ENCODE assay signal across 20 mouse cellular contexts in genomic region chr14:36937941-36938340, GRCm38 (mm10). TPM values are rescaled to one million over a fixed set of nuclear protein-coding genes. Genes with fewer than 3 reads are reported as not detected.
DNase-seq lines count a peak whose midpoint lies in the region; ATAC-seq and TF ChIP-seq lines count a peak whose summit lies in the region.
"Had no signal": no experiment of that assay in that cellular context is flagged by ENCODE, and none has a peak within 500 bp of the region (broad histone marks: within the 10 kb centered on the region; RNA-seq: fewer than 3 reads in every experiment).

No protein-coding gene starts in this region.

- no peak overlapping the region for H3K4me3 ChIP-seq in heart, embryonic 14.5 days (ENCODE audit: control insufficient read depth in 1 of 2, insufficient read depth in 1 of 2, low read depth in 1 of 2, low read length in 2 of 2)
- H3K4me3 ChIP-seq in heart, embryonic 11.5 days (ENCODE audit: low read depth, low read length), result no peak overlapping the region
- H3K4me3 ChIP-seq in heart, postnatal 0 days (ENCODE audit: low read depth, low read length), result no peak overlapping the region
- H3K4me3 ChIP-seq in cerebellum, adult 2 months (replicated peaks; ENCODE audit: insufficient read depth, low read depth, low read length), result no peak overlapping the region
- H3K4me3 ChIP-seq: embryonic facial prominence, embryonic 10.5 days; embryonic facial prominence, embryonic 13.5 days; erythroblast, embryonic 14.5 days; forebrain, embryonic 13.5 days; gastrocnemius, adult 2 months; hindbrain, embryonic 10.5 days; hindbrain, embryonic 13.5 days; intestine, embryonic 15.5 days had no signal

- H3K9ac ChIP-seq in heart, embryonic 14.5 days (ENCODE audit: low read length), result no peak overlapping the region
- H3K9ac ChIP-seq in heart, embryonic 11.5 days (ENCODE audit: low read depth, low read length), result no peak overlapping the region
- no peak overlapping the region for H3K9ac ChIP-seq in heart, postnatal 0 days (replicated peaks; ENCODE audit: low read depth, low read length)
- H3K9ac ChIP-seq: embryonic facial prominence, embryonic 13.5 days; forebrain, embryonic 13.5 days; hindbrain, embryonic 13.5 days; intestine, embryonic 15.5 days had no signal

- no peak for ATAC-seq in heart, embryonic 14.5 days (ENCODE audit: insufficient number of reproducible peaks, insufficient read depth, low FRiP score, low read depth)
- no peak for ATAC-seq in heart, embryonic 11.5 days (replicated peaks; ENCODE audit: insufficient number of reproducible peaks, low FRiP score, low TSS enrichment)
- ATAC-seq in heart, postnatal 0 days (ENCODE audit: insufficient read depth, low read depth), result peak; percentile 57; the same call in 1 of the 2 replicates

- no peak for TF ChIP-seq POLR2A in cerebellum, adult 2 months (IDR thresholded peaks at IDR 0.05; ENCODE audit: borderline replicate concordance, insufficient read depth, low read length)

- 63% methylated on average over 2 of the region's 2 CpGs for WGBS in heart, embryonic 14.5 days
- 55% methylated on average over 2 of the region's 2 CpGs for WGBS in heart, embryonic 11.5 days (ENCODE audit: insufficient replicate concordance)
- WGBS in heart, postnatal 0 days, result 63% methylated on average over 2 of the region's 2 CpGs
- 64% methylated on average over 2 of the region's 2 CpGs for WGBS in cerebellum, adult 2 months

- H3K27ac ChIP-seq in heart, embryonic 14.5 days (replicated peaks in 1 of 2; ENCODE audit: control insufficient read depth in 1 of 2, insufficient read depth in 1 of 2, low read depth in 2 of 2, low read length in 2 of 2), result peak overlapping the region; percentile 32 to 41; a peak in 3 of 4 replicates
- no peak overlapping the region for H3K27ac ChIP-seq in heart, embryonic 11.5 days (ENCODE audit: low read depth, low read length)
- peak overlapping the region; percentile 49 for H3K27ac ChIP-seq in heart, postnatal 0 days (ENCODE audit: low read depth)
- H3K27ac ChIP-seq in cerebellum, adult 2 months (ENCODE audit: insufficient read depth, low read length), result no peak overlapping the region
- H3K27ac ChIP-seq: embryonic facial prominence, embryonic 10.5 days; embryonic facial prominence, embryonic 13.5 days; forebrain, embryonic 13.5 days; hindbrain, embryonic 10.5 days; hindbrain, embryonic 13.5 days; intestine, embryonic 15.5 days had no signal

- DNase-seq in heart, postnatal 0 days (ENCODE audit: low spot score), result peak; percentile 40
- no peak for DNase-seq in heart, postnatal 25 days (ENCODE audit: low spot score)
- DNase-seq in ES-CJ7 (ENCODE audit: low read depth, low spot score) (peak; percentile 62), R1 (ENCODE audit: low read depth, low spot score) (peak; percentile 47)
- DNase-seq in cerebellum, adult 2 months, result no peak
- DNase-seq: adrenal gland, adult 2 months; gastrocnemius, postnatal 14 days; heart, adult 11 months; kidney, adult 11 months; kidney, adult 8-10 months had no signal

- no peaks in the 10 kb centered on the region for H3K9me3 ChIP-seq in heart, embryonic 14.5 days (ENCODE audit: control insufficient read depth, low read length)
- H3K9me3 ChIP-seq in heart, embryonic 11.5 days (replicated peaks; ENCODE audit: control insufficient read depth, low read length), result no peaks in the 10 kb centered on the region
- no peaks in the 10 kb centered on the region for H3K9me3 ChIP-seq in heart, postnatal 0 days (replicated peaks; ENCODE audit: control insufficient read depth, low read length)
- H3K9me3 ChIP-seq: embryonic facial prominence, embryonic 10.5 days; embryonic facial prominence, embryonic 13.5 days; forebrain, embryonic 13.5 days; hindbrain, embryonic 10.5 days; hindbrain, embryonic 13.5 days; intestine, embryonic 15.5 days had no signal

- intact Hi-C loops in heart, postnatal 25 days (cut with DNase I), result loop anchor here (1.0 kb wide), 1 partner anchor 71 kb away; no protein-coding TSS in a partner anchor

- peaks cover 33% of the 10 kb centered on the region for H3K36me3 ChIP-seq in heart, embryonic 14.5 days (ENCODE audit: control insufficient read depth, insufficient read depth, low read length)
- H3K36me3 ChIP-seq in heart, embryonic 11.5 days (ENCODE audit: control insufficient read depth, insufficient read depth, low read length), result no peaks in the 10 kb centered on the region
- peaks cover 20% of the 10 kb centered on the region for H3K36me3 ChIP-seq in heart, postnatal 0 days (replicated peaks; ENCODE audit: control insufficient read depth, insufficient read depth, low read length)

- no peaks in the 10 kb centered on the region for H3K27me3 ChIP-seq in heart, embryonic 14.5 days (ENCODE audit: control insufficient read depth, insufficient read depth, low read length)
- H3K27me3 ChIP-seq in heart, embryonic 11.5 days (ENCODE audit: control insufficient read depth, insufficient read depth, low read length), result no peaks in the 10 kb centered on the region
- H3K27me3 ChIP-seq in heart, postnatal 0 days (ENCODE audit: control insufficient read depth, insufficient read depth, low read length), result no peaks in the 10 kb centered on the region
- H3K27me3 ChIP-seq in cerebellum, adult 2 months (ENCODE audit: control insufficient read depth, insufficient read depth, low read length), result no peaks in the 10 kb centered on the region
- H3K27me3 ChIP-seq: embryonic facial prominence, embryonic 13.5 days; forebrain, embryonic 13.5 days; hindbrain, embryonic 13.5 days; intestine, embryonic 15.5 days had no signal

- TF ChIP-seq CTCF in heart, postnatal 0 days (IDR thresholded peaks at IDR 0.05; ENCODE audit: low read depth), result peak; percentile 24
- TF ChIP-seq CTCF in cerebellum, adult 2 months (IDR thresholded peaks at IDR 0.05; ENCODE audit: borderline replicate concordance, insufficient read depth, low read depth, low read length), result no peak

- H3K4me2 ChIP-seq in heart, embryonic 14.5 days (ENCODE audit: low read length), result no peak overlapping the region
- H3K4me2 ChIP-seq in heart, embryonic 11.5 days, result no peak overlapping the region
- H3K4me2 ChIP-seq in heart, postnatal 0 days (ENCODE audit: low read depth, low read length), result no peak overlapping the region
- H3K4me2 ChIP-seq: embryonic facial prominence, embryonic 13.5 days; forebrain, embryonic 13.5 days; hindbrain, embryonic 13.5 days; intestine, embryonic 15.5 days had no signal

- peaks cover 2 to 7% of the 10 kb centered on the region in 2 experiments; a peak in 2 of 4 replicates for H3K4me1 ChIP-seq in heart, embryonic 14.5 days (ENCODE audit: control insufficient read depth in 2 of 2, insufficient read depth in 2 of 2, low read length in 2 of 2)
- no peaks in the 10 kb centered on the region for H3K4me1 ChIP-seq in heart, embryonic 11.5 days (ENCODE audit: control insufficient read depth, insufficient read depth, low read length)
- H3K4me1 ChIP-seq in heart, postnatal 0 days (ENCODE audit: control insufficient read depth, insufficient read depth), result no peaks in the 10 kb centered on the region; the same call in 1 of the 2 replicates
- no peaks in the 10 kb centered on the region; the same call in 1 of the 2 replicates for H3K4me1 ChIP-seq in cerebellum, adult 2 months (ENCODE audit: control insufficient read depth, insufficient read depth, low read length)
- H3K4me1 ChIP-seq: embryonic facial prominence, embryonic 10.5 days; forebrain, embryonic 13.5 days; hindbrain, embryonic 10.5 days; hindbrain, embryonic 13.5 days had no signal

- TF ChIP-seq EP300 in heart, postnatal 0 days (IDR thresholded peaks at IDR 0.05; ENCODE audit: low read depth), result no peak

RNA-seq across cellular contexts. Expression of gene Ccser2, which starts 30.6 kb away (rescaled TPM):
- 61.8 and 64.3 TPM in 2 replicates for polyA plus RNA-seq in heart, embryonic 14.5 days (2014; fragmentation: Nextera tagmentation; extraction: Ambion mirVana)
- 36.0 and 39.0 TPM in 2 replicates for polyA plus RNA-seq in heart, embryonic 11.5 days (2014; fragmentation: Nextera tagmentation; extraction: Ambion mirVana)
- 49.8 and 69.6 TPM in 2 replicates for total RNA-seq in heart, postnatal 0 days (2014; rRNA removed; ENCODE audit: low replicate concordance)
- 74.1 and 75.7 TPM in 2 replicates for polyA plus RNA-seq in heart, postnatal 0 days (2015; fragmentation: Nextera tagmentation; extraction: Ambion mirVana)
- total RNA-seq in heart, postnatal 25 days (2021), result 100 to 1,000 TPM; 112 to 119 TPM
- polyA plus RNA-seq in cerebellum, adult 2 months (2012; rRNA removed), result 49.4 and 50.8 TPM in 2 replicates

Comparison
In these comparisons a context has a peak if more than half of its experiments do, and no peak if none do; other contexts are left out.
1. H3K27ac ChIP-seq: peak in heart, embryonic 14.5 days (2 of 2) and heart, postnatal 0 days (single experiment); none in heart, embryonic 11.5 days (single experiment) and cerebellum, adult 2 months (single experiment).
2. DNase-seq: peak in heart, postnatal 0 days (single experiment), ES-CJ7 (single experiment) and R1 (single experiment); none in heart, postnatal 25 days (single experiment) and cerebellum, adult 2 months (0 of 2).